Mouse (Mus musculus): ENCODE data around the gene Gm48551. TPM values are rescaled to one million over a fixed set of nuclear protein-coding genes. Genes with fewer than 3 reads are reported as not detected.
A peak's percentile ranks its signal among the peaks of the same experiment; 100 is the strongest.

The Gm48551 gene
- polyA plus RNA-seq, 1 experiment from 2014 or later: 0.86 TPM

DNA sequence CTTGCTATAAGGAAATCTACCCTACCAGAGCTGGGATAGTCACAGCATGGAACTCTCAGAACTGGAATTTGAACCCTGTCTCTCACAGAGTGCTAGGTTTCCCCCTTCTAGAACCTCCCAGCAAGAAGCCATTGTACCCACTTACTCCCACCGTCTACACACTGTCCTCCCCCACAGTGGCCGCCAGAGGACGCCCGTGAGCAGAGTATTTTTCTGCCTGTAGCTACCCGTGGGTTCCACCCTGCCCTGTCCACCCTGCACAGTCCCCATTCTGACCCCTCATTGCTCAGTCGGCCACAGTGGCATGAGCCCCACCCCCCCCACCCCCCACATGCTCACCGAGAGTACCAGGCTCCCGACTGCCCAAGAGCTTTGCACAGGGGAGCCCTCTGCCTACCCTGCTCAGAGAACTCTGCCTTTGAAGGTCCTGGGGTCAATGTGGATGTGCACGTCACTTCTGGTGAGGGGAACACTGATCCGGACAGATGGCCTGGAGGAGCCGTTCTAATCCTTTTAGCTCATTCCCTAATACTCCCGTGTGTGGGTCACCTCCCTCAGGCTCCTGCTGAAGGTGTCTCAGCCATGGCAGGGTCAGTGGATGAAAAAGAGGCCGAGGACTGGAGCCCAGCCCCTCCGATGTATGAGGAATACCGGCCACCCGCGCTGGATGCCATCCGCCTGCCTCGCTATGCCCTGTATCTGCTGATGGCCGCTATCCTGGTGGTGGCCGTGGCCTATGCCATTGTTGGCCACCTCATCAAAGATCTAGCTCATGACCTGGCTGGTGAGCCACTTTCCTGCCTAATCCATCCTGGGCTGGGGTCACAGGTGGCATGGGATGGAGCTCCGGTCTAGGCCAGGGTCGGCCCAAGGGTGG is 5.8 kb downstream of the Gm48551 start:
- Histone ChIP-seq H3K4me1 (replicated peaks) (peaks cover 56% of the 10 kb centered on the region), H3K27ac (peak overlapping the region; percentile 50), H3K9ac (peak overlapping the region; percentile 41; the same call in 1 of the 2 replicates), H3K27me3 (no peaks in the 10 kb centered on the region), H3K9me3 (replicated peaks) (no peaks in the 10 kb centered on the region), H3K36me3 (peaks cover 38% of the 10 kb centered on the region), H3K4me2 (no peak overlapping the region), H3K4me3 (replicated peaks) (no peak overlapping the region)
- 56% methylated on average over 23 of the region's 23 CpGs for WGBS (ENCODE audit: insufficient replicate concordance)
- ATAC-seq (ENCODE audit: low read depth) (peak; percentile 39), DNase-seq (peak; percentile 61)

DNA sequence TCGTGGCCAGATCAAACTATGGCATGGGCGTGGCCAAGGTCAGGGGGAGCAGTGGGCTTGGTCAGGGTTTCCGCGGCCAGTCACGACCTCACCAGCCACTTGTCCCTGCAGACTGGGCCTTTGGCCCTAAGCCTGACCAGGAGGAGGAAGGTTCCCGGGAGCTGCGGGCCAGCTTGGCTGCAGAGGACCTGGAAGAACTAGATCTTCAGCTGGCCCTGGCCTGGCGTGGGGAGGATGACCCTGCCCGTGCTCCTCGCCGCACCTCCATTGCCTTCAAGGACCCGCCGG is 6.4 kb downstream of the Gm48551 start:
- no peak for ATAC-seq (ENCODE audit: low read depth)
- H3K4me1 ChIP-seq (replicated peaks): peaks cover 50% of the 10 kb centered on the region

DNA sequence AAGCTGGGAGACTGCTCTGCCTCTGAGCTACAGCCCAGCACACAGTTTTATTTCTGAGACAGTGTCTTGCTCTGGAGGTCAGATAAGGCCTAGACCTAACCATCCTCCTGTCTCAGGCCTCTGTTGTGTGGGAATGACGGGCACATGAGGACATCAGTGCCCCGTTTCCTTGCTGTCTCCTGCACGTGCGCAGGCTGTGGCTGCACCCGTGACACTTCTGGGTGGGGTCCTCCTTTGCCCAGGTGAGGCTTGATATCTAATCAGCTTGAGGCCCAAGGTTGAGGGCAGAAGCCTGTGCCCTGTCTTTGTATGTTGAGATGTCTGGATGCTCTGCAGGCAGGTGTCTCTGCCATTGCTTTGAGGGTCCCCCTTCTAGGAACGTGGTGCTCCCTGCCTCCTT is 8.0 kb downstream of the Gm48551 start:
- ATAC-seq (ENCODE audit: low read depth) (no peak), DNase-seq (no peak)
- Histone ChIP-seq H3K9me3 (replicated peaks) (no peaks in the 10 kb centered on the region), H3K9ac (no peak overlapping the region), H3K4me3 (replicated peaks) (no peak overlapping the region), H3K36me3 (peaks cover 24% of the 10 kb centered on the region), H3K4me1 (replicated peaks) (peaks cover 43% of the 10 kb centered on the region), H3K27me3 (no peaks in the 10 kb centered on the region), H3K4me2 (no peak overlapping the region), H3K27ac (no peak overlapping the region; the same call in 1 of the 2 replicates)
- WGBS (ENCODE audit: insufficient replicate concordance): 59% methylated on average over 6 of the region's 6 CpGs

More for the DNA sequence above, 6.4 kb downstream of the Gm48551 start:
- Histone ChIP-seq H3K4me3 (replicated peaks) (no peak overlapping the region), H3K9ac (no peak overlapping the region), H3K36me3 (peaks cover 38% of the 10 kb centered on the region), H3K9me3 (replicated peaks) (no peaks in the 10 kb centered on the region), H3K27ac (no peak overlapping the region), H3K4me2 (no peak overlapping the region), H3K27me3 (no peaks in the 10 kb centered on the region)
- DNase-seq: no peak
- 88% methylated on average over 13 of the region's 13 CpGs for WGBS (ENCODE audit: insufficient replicate concordance)

DNA sequence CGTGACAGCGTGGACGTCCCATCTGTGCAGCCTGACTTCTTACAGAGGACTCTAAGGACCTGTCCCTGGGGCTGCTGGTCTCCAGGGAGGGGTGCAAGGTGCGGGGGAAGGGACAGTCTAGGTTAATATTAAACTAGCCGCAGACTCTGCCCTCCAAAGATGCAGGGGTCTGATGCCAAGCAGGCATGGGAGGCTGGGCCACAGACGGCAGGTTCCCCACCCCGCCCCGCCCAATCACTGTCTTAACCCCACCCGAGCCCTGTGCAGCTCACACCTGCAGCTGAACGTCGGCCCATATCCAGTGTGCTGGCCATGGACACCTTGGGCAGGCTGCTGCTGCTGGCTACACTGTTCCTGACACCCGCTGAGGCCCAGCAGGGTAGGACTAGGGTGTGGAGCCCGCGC is 8.5 kb downstream of the Gm48551 start, which contains the start of gene Smim24:
Gene Smim24 (plus strand): TSS at position 271 of the 405 bp plus-strand sequence.
- WGBS (ENCODE audit: insufficient replicate concordance): 55% methylated on average over 14 of the region's 14 CpGs
- Histone ChIP-seq H3K9ac (peak within 1 kb of the TSS; percentile 50), H3K4me1 (replicated peaks) (peaks cover 42% of the 10 kb centered on the region), H3K9me3 (replicated peaks) (no peaks in the 10 kb centered on the region), H3K27ac (peak within 1 kb of the TSS; percentile 55), H3K4me3 (replicated peaks) (peak within 1 kb of the TSS; percentile 34), H3K36me3 (peaks cover 19% of the 10 kb centered on the region), H3K27me3 (no peaks in the 10 kb centered on the region), H3K4me2 (peak within 1 kb of the TSS; percentile 66)
- DNase-seq: no peak
- no peak for ATAC-seq (ENCODE audit: low read depth)

DNA sequence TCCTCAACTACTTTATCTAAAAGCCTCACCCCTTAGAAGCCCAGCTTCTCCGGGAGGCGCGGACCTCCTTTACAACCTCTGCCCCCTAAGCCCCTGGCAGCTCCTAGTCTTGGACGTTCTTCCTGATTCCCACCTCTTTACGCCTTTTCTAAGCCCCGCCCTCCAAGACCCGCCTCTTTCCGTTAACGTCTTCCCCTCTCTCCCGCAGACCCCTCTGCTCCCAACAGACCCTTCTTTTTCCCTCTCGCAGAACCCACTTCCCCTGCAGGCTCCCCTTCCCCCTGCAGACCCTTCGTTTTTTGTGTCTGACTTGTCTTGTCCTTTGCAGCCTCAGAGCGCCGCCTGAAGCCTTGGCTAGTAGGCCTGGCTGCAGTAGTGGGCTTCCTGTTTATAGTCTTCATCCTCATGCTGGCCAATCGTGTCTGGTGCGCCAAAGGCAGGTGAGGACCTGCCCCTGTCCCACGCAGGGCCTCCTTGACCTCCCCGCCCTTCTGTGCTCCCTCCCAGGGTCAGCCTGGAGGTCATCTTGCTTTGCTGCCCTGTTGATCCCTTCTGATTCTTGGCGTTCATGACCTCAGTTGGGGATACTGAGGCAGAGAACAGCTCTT is 9.3 kb downstream of the Gm48551 start:
- Histone ChIP-seq H3K36me3 (peaks cover 11% of the 10 kb centered on the region), H3K4me2 (peak overlapping the region; percentile 66), H3K4me1 (replicated peaks) (peaks cover 35% of the 10 kb centered on the region), H3K4me3 (replicated peaks) (peak overlapping the region; percentile 34), H3K27me3 (no peaks in the 10 kb centered on the region), H3K27ac (peak overlapping the region; percentile 55), H3K9ac (peak overlapping the region; percentile 50), H3K9me3 (replicated peaks) (no peaks in the 10 kb centered on the region)
- WGBS (ENCODE audit: insufficient replicate concordance): 6% methylated on average over 19 of the region's 19 CpGs
- ATAC-seq (ENCODE audit: low read depth): no peak
- no peak for DNase-seq

DNA sequence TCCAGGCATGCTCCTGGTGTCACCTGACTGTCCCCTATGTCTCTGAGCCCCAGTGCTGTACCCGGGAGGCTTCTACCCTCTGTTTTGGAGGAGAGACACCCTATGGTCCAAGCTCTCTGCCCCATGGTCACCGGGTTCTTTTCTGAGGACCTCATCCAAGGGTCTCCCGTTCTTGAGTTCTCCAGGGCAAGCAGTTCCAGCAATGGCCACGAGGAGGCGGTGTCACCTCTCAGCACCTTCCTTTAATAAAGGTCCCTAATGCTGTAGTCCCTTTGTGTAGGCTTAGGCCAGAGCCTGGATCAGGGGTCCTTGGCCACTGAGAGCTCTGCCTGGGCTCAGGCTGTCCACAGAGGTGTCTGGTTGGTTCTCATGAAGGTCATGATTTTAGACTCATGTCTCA is 10.9 kb downstream of the Gm48551 start:
- DNase-seq: no peak
- H3K9ac ChIP-seq: no peak overlapping the region
- WGBS (ENCODE audit: insufficient replicate concordance): 9% methylated on average over 5 of the region's 5 CpGs
- H3K4me1 ChIP-seq (replicated peaks): peaks cover 23% of the 10 kb centered on the region
- H3K27ac ChIP-seq: no peak overlapping the region
- peaks cover 13% of the 10 kb centered on the region for H3K36me3 ChIP-seq
- H3K4me3 ChIP-seq (replicated peaks): no peak overlapping the region
- H3K27me3 ChIP-seq: 0 out of 2 replicates have a peak, but pooled peaks cover 2% of the 10 kb centered on the region
- no peak overlapping the region for H3K4me2 ChIP-seq
- ATAC-seq (ENCODE audit: low read depth): no peak
- no peaks in the 10 kb centered on the region for H3K9me3 ChIP-seq (replicated peaks)

DNA sequence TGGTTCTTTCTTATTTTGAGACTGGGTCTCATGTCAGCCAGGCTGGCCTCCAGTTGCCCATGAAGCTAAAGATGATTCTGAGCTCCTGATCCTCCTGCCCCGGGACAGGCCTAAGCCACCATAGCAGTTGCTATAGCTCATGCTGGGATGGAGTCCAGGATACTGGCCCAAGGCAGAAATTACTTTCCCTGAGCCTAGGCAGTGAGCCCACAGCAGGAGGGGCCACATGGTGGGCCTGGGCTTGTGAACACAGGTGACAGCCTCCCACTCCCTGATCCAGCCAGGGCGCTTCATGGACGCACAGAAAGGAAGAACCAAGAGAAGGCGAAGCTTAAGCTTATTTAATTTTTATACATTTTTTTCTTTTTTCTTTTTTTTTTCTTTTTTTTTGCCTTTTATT is 11.6 kb downstream of the Gm48551 start:
- ATAC-seq (ENCODE audit: low read depth): no peak
- Histone ChIP-seq H3K4me2 (no peak overlapping the region), H3K9ac (no peak overlapping the region), H3K27me3 (peaks cover 6% of the 10 kb centered on the region; the same call in 1 of the 2 replicates), H3K4me1 (replicated peaks) (peaks cover 24% of the 10 kb centered on the region), H3K36me3 (peaks cover 20% of the 10 kb centered on the region), H3K4me3 (replicated peaks) (no peak overlapping the region), H3K9me3 (replicated peaks) (no peaks in the 10 kb centered on the region), H3K27ac (no peak overlapping the region)
- 85% methylated on average over 4 of the region's 4 CpGs for WGBS (ENCODE audit: insufficient replicate concordance)
- no peak for DNase-seq

DNA sequence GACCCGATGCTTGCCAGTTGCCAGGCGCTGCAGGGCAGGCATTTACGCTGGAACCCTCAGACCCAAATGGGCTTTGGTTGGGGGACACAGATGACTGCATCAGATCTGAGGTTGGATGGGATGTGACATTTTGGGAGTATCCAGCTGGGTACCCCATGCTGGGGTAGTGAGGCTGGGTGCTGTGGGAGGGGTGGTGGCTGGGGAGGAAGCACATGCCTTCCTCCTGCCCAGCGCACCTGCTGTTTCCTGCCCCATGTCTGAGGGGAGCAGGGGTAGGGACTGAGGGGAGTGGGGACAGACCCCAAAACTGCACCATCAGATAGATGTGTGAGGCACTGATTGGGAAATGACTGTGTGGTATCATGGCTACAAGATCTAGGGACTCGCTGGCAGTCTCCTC is 12.5 kb downstream of the Gm48551 start:
- no peak for DNase-seq
- peaks cover 20% of the 10 kb centered on the region for H3K36me3 ChIP-seq
- H3K4me1 ChIP-seq (replicated peaks): peaks cover 33% of the 10 kb centered on the region
- no peak overlapping the region for H3K27ac ChIP-seq
- H3K27me3 ChIP-seq: peaks cover 6% of the 10 kb centered on the region; the same call in 1 of the 2 replicates
- H3K4me2 ChIP-seq: no peak overlapping the region
- WGBS (ENCODE audit: insufficient replicate concordance): 91% methylated on average over 5 of the region's 5 CpGs
- no peak overlapping the region for H3K4me3 ChIP-seq (replicated peaks)
- H3K9me3 ChIP-seq (replicated peaks): no peaks in the 10 kb centered on the region
- no peak overlapping the region for H3K9ac ChIP-seq
- no peak for ATAC-seq (ENCODE audit: low read depth)

DNA sequence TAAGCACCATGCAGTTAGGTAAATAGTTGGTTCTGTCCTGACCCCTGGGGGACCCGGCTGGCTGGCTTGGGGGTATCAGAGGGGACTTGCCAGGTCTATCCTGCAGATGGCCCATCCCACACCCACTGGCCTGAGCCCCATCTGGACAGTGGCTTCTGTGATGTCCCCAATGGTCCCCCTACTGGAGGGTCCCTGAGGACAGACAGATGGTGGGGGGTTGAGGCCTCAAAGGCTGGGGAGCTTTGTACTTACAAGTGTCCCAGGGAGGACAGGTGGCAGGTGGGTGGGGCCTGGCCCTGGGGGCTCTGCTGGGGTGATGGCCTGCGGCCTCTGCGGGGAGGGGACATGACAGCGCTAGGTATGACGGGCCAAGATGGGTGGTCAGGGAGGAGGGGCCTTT is 15.0 kb downstream of the Gm48551 start:
- H3K4me1 ChIP-seq (replicated peaks): peaks cover 32% of the 10 kb centered on the region
- WGBS (ENCODE audit: insufficient replicate concordance): 78% methylated on average over 5 of the region's 5 CpGs
- no peak overlapping the region for H3K4me2 ChIP-seq
- peaks cover 20% of the 10 kb centered on the region for H3K36me3 ChIP-seq
- no peak overlapping the region for H3K4me3 ChIP-seq (replicated peaks)
- H3K9ac ChIP-seq: no peak overlapping the region
- no peaks in the 10 kb centered on the region for H3K9me3 ChIP-seq (replicated peaks)
- DNase-seq (no peak), ATAC-seq (ENCODE audit: low read depth) (no peak)
- H3K27me3 ChIP-seq: peaks cover 15% of the 10 kb centered on the region; the same call in 1 of the 2 replicates
- H3K27ac ChIP-seq: no peak overlapping the region

DNA sequence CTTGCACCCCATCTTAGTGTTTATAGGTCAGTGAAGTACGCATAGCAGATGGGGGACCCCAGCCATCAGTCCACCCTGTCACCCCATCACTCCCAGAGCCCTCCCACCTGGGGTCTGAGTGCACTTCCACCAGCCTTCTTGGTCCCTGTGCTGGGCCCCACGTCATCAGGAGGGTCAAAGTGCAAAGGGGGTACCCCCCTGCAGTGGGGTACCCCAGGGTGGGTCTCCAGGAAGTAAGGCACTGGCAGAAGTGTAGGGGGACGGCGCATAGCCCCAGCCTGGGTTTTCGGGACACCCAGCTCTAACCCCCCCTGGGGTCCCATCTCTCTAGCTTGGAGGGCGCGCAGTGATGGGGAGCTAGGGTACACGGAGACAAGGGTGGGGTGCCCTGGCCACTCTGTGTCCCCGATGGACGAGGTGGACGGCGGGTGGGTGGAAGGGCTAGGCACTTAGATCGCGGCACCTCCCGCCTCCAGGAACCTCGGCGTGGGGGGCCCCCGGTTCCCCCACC is 15.6 kb downstream of the Gm48551 start:
- 82% methylated on average over 18 of the region's 18 CpGs for WGBS (ENCODE audit: insufficient replicate concordance)
- Histone ChIP-seq H3K4me3 (replicated peaks) (no peak overlapping the region), H3K4me2 (no peak overlapping the region), H3K27ac (no peak overlapping the region), H3K9ac (no peak overlapping the region), H3K4me1 (replicated peaks) (peaks cover 36% of the 10 kb centered on the region), H3K27me3 (peaks cover 21% of the 10 kb centered on the region; the same call in 1 of the 2 replicates), H3K9me3 (replicated peaks) (no peaks in the 10 kb centered on the region), H3K36me3 (peaks cover 20% of the 10 kb centered on the region)
- DNase-seq: no peak
- ATAC-seq (ENCODE audit: low read depth): no peak

DNA sequence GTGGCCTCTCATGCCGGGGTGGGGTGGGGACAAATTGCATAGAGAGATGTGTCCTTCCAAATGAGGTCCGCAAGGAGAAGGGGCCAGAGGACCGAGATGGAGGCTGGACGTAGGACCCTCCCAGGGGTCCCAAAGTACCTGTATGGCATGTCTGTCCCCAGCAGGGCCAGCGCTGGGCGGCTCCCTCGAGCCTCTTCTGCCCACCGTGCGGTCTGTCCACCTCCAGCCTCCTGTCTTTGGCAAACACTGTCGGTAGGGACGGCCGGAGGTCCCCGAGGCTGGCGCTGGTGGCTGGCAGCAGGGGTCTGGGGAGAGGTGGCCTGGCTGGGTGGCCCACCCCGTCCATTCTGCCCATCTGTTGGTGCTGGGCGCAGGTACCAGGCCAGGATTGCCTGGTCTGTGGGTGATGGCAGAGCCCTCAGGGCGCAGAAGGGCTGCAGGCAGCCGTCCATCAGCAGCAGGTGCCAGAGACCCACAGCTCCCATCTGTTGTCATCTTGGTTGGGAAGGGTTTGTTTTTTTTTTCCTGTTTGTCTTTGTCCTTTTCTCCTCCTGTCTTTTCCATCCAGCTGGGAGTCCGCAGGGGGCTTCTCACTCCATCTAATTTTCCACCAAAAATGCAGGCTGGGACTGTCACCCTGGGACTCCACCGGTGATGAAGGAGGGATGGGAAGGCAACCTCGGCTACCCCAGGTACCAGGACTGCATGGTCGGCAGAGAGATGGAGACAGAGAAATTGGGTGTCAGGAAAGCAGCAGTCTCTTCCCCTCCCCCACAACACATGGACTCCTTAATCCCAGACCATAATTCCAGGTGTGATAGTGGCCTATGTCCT is 16.3 kb downstream of the Gm48551 start:
- Histone ChIP-seq H3K4me3 (replicated peaks) (no peak overlapping the region), H3K4me1 (replicated peaks) (peaks cover 37% of the 10 kb centered on the region), H3K4me2 (no peak overlapping the region), H3K9me3 (replicated peaks) (no peaks in the 10 kb centered on the region), H3K9ac (no peak overlapping the region), H3K27ac (no peak overlapping the region), H3K36me3 (peaks cover 20% of the 10 kb centered on the region), H3K27me3 (peaks cover 28% of the 10 kb centered on the region)
- ATAC-seq (ENCODE audit: low read depth) (no peak), DNase-seq (no peak)
- WGBS (ENCODE audit: insufficient replicate concordance): 62% methylated on average over 22 of the region's 22 CpGs
